Mouse (Mus musculus) heart, embryonic 15.5 days (tissue): ENCODE results near the gene Ascc2. TPM values are rescaled to one million over a fixed set of nuclear protein-coding genes. Genes with fewer than 3 reads are reported as not detected.

ENCODE experiments used
- ATAC-seq: fragments of 200-750 bp; cut with Nextera tagmentation; replicated peaks from 2 replicates; pipeline ENCODE4 v1.8.0; 2017; ENCODE audit warnings: low read depth, moderate TSS enrichment; ENCODE audit not compliant: insufficient number of reproducible peaks, insufficient read depth, low FRiP score
- H3K27ac ChIP-seq: fragments of 300-500 bp; sonication (generic); 2 replicates; pipeline ENCODE4 v1.5.1; 2015; ENCODE audit warnings: mild to moderate bottlenecking, inconsistent platforms
- H3K27me3 ChIP-seq: fragments of 300-500 bp; sonication (generic); 2 replicates; pipeline ENCODE4 v1.6.1; 2015; ENCODE audit warnings: inconsistent platforms
- H3K36me3 ChIP-seq: fragments of 300-500 bp; sonication (generic); 2 replicates; pipeline ENCODE4 v1.6.1; 2015; ENCODE audit warnings: mild to moderate bottlenecking, inconsistent platforms
- H3K4me1 ChIP-seq: fragments of 300-500 bp; sonication (generic); replicated peaks from 2 replicates; pipeline ENCODE4 v1.6.1; 2015; ENCODE audit warnings: inconsistent platforms
- H3K4me2 ChIP-seq: fragments of 300-500 bp; sonication (generic); 2 replicates; pipeline ENCODE4 v1.6.1; 2015; ENCODE audit warnings: inconsistent platforms, mild to moderate bottlenecking, moderate library complexity
- H3K4me3 ChIP-seq: fragments of 300-500 bp; sonication (generic); 2 replicates; pipeline ENCODE4 v1.5.1; 2015; ENCODE audit warnings: mild to moderate bottlenecking, inconsistent platforms
- H3K9ac ChIP-seq: fragments of 300-500 bp; sonication (generic); 2 replicates; pipeline ENCODE4 v1.6.1; 2015; ENCODE audit warnings: mild to moderate bottlenecking, inconsistent platforms
- H3K9me3 ChIP-seq: fragments of 300-500 bp; sonication (generic); replicated peaks from 2 replicates; pipeline ENCODE4 v1.6.1; 2016; ENCODE audit warnings: inconsistent platforms
- WGBS: fragments of 180-500 bp; shearing (Covaris S2); methylation state at CpG from one replicate; pipeline ENCODE4 v1.1.7; 2015; ENCODE audit warnings: mixed read lengths; 5-methylcytosine and 5-hydroxymethylcytosine counted together
- polyA plus RNA-seq: library from polyadenylated mRNA; unstranded; fragments of >200 nt; fragmentation: Nextera tagmentation; extraction: Ambion mirVana; gene quantifications from 2 replicates; pipeline ENCODE4 v1.2.1, GENCODE M21; 2015

The Ascc2 gene
- polyA plus RNA-seq, 1 experiment from 2014 or later, result 17.7 TPM

- ATAC-seq, result no peak
- Histone ChIP-seq H3K36me3 (peaks cover 26% of the 10 kb centered on the region), H3K27me3 (no peaks in the 10 kb centered on the region), H3K9ac (no peak overlapping the region), H3K27ac (no peak overlapping the region), H3K4me1 (0 out of 2 replicates have a peak, but pooled peaks cover 2% of the 10 kb centered on the region), H3K4me3 (no peak overlapping the region), H3K9me3 (no peaks in the 10 kb centered on the region), H3K4me2 (no peak overlapping the region)
- 45% methylated on average over 4 of the region's 4 CpGs for WGBS
Measured at GRCm38 (mm10) chr11:4685071-4685470, 47.5 kb downstream of the Ascc2 start.

DNA sequence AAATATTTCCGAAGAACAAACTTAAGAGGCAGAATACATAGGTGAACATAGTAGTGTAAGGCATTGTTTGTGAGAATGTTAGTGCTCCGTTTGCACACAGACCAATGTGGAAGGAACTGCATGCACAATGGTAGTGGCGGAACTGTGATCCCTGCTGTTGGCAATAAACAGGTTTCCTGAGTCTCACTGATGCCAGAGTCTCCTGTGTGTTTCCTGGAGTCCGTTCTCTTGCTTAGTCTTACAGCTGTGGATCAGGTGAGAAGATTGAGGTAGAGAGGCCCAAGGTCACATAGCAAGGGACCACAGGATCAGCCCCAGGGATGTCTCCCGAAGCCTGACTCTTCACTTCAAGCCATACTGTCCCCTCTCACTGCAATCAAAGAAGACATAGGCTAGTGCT lies 48.0 kb downstream of the Ascc2 start:
- no peaks in the 10 kb centered on the region for H3K9me3 ChIP-seq
- H3K27ac ChIP-seq, result no peak overlapping the region
- H3K27me3 ChIP-seq, result no peaks in the 10 kb centered on the region
- H3K9ac ChIP-seq, result no peak overlapping the region
- ATAC-seq, result no peak
- no peak overlapping the region for H3K4me3 ChIP-seq
- WGBS, result 78% methylated on average over 5 of the region's 5 CpGs
- H3K36me3 ChIP-seq, result peaks cover 23% of the 10 kb centered on the region
- no peak overlapping the region for H3K4me2 ChIP-seq
- 0 out of 2 replicates have a peak, but pooled peaks cover 2% of the 10 kb centered on the region for H3K4me1 ChIP-seq

DNA sequence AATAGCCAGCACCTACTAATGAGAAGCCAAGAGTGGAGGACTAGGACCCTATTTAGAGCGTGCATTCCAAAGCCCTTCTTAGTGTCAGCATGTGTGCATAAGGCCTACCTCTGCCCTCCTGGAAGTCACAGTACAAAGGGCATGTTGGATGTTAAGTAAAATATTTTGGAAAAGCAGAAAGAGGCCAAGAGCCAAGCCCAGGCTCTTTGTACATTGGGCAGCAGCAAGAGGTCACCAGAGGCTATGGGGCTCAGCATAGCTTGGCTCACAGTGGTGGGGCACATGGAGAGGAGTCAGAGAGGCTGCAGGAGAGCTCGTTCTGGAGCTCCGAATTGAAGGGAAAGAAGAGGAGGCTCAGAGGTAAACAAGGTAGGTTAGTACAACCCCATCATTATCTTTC lies 49.5 kb downstream of the Ascc2 start:
- Histone ChIP-seq H3K4me1 (peaks cover 2% of the 10 kb centered on the region; the same call in 1 of the 2 replicates), H3K4me2 (no peak overlapping the region), H3K27ac (no peak overlapping the region), H3K27me3 (no peaks in the 10 kb centered on the region), H3K9ac (no peak overlapping the region), H3K4me3 (no peak overlapping the region), H3K9me3 (no peaks in the 10 kb centered on the region), H3K36me3 (peaks cover 13% of the 10 kb centered on the region; the same call in 1 of the 2 replicates)
- WGBS, result 75% methylated on average over 3 of the region's 3 CpGs
- ATAC-seq, result no peak

GRCm38 (mm10) chr11:4687874-4688273 lies 50.3 kb downstream of the Ascc2 start:
- no peak overlapping the region for H3K4me3 ChIP-seq
- no peak for ATAC-seq

DNA sequence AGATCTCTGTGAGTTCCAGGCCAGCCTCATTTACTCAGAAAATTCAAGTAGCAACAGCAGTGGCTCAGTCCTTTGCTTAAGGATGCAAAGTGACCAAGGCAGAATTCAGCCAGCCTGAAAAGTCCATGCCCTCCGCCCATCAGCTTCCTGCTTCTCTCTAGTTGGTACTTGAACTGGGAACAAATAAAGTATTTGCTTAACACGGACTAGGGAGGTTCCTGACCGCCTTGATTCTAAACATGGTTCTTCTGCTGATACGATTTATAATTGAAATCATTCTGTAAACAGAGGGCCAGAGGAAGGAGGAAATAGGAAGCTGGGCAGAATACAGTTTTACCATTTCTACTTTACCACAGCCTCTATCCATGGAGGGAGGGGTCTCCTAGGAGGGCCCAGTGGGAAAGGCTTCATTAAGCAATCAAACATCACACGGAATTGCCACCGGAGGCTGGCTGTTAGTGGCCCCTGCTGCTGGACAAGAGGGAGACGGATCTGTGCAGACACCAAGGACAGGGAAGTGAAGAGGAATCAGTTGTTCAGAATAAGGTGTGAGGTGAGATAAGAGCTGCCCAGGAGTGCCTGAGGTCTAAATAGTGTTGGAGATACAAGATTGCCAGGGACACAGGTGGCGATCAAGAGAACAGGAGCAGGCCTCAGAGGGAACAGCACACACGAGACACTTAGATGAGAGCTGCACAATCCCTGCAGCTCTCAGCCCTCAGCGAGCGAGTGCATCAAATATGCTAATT lies 51.3 kb downstream of the Ascc2 start:
- H3K4me2 ChIP-seq, result no peak overlapping the region
- no peak overlapping the region for H3K27ac ChIP-seq
- no peaks in the 10 kb centered on the region for H3K36me3 ChIP-seq
- no peaks in the 10 kb centered on the region for H3K27me3 ChIP-seq
- no peaks in the 10 kb centered on the region for H3K9me3 ChIP-seq
- H3K9ac ChIP-seq, result no peak overlapping the region
- H3K4me1 ChIP-seq, result peaks cover 2% of the 10 kb centered on the region; the same call in 1 of the 2 replicates
- 55% methylated on average over 11 of the region's 11 CpGs for WGBS
- no peak overlapping the region for H3K4me3 ChIP-seq
- ATAC-seq, result no peak

More at GRCm38 (mm10) chr11:4687874-4688273, 50.3 kb downstream of the Ascc2 start:
- Histone ChIP-seq H3K27me3 (no peaks in the 10 kb centered on the region), H3K9ac (no peak overlapping the region), H3K36me3 (peaks cover 6% of the 10 kb centered on the region; the same call in 1 of the 2 replicates), H3K4me1 (peaks cover 2% of the 10 kb centered on the region; the same call in 1 of the 2 replicates), H3K27ac (no peak overlapping the region), H3K4me2 (no peak overlapping the region), H3K9me3 (no peaks in the 10 kb centered on the region)
- 44% methylated on average over 3 of the region's 3 CpGs for WGBS

- H3K4me3 ChIP-seq, result no peak overlapping the region
- H3K27me3 ChIP-seq, result no peaks in the 10 kb centered on the region
- no peak overlapping the region for H3K27ac ChIP-seq
- 80% methylated on average over 7 of the region's 7 CpGs for WGBS
- H3K9me3 ChIP-seq, result no peaks in the 10 kb centered on the region
- no peaks in the 10 kb centered on the region for H3K36me3 ChIP-seq
- H3K4me2 ChIP-seq, result no peak overlapping the region
- ATAC-seq, result no peak
- H3K9ac ChIP-seq, result no peak overlapping the region
- H3K4me1 ChIP-seq, result no peaks in the 10 kb centered on the region; the same call in 1 of the 2 replicates
Measured at GRCm38 (mm10) chr11:4690353-4690752, 52.8 kb downstream of the Ascc2 start.

- Histone ChIP-seq H3K4me2 (no peak overlapping the region), H3K36me3 (no peaks in the 10 kb centered on the region), H3K4me1 (no peaks in the 10 kb centered on the region; the same call in 1 of the 2 replicates), H3K9me3 (no peaks in the 10 kb centered on the region), H3K9ac (no peak overlapping the region), H3K27me3 (no peaks in the 10 kb centered on the region), H3K27ac (no peak overlapping the region), H3K4me3 (no peak overlapping the region)
- no peak for ATAC-seq
- 53% methylated on average over 10 of the region's 10 CpGs for WGBS
Measured at GRCm38 (mm10) chr11:4691213-4691612, 53.7 kb downstream of the Ascc2 start.

DNA sequence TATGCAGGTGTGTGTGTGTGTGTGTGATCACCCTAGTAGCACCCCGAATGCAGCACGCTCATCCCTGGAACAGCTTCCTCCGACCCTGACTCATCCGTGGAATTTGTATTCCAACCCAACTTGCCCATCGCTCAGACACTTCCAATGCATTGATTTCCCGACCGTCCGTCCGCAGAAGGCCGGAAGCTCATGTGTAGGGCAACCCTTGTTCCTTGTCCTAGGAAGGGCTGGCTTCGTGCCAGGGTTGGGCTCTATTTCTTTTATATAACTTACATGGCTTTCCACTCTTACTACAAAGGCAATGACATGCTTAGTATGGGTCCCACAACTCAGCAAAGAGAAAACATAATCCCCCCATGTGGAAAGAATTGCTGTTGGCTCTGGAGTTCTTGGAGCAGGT lies 54.6 kb downstream of the Ascc2 start:
- H3K27me3 ChIP-seq, result no peaks in the 10 kb centered on the region
- H3K27ac ChIP-seq, result no peak overlapping the region
- no peak overlapping the region for H3K4me3 ChIP-seq
- no peaks in the 10 kb centered on the region for H3K36me3 ChIP-seq
- WGBS, result 90% methylated on average over 11 of the region's 11 CpGs
- H3K4me2 ChIP-seq, result no peak overlapping the region
- H3K9me3 ChIP-seq, result no peaks in the 10 kb centered on the region
- H3K9ac ChIP-seq, result no peak overlapping the region
- ATAC-seq, result no peak
- H3K4me1 ChIP-seq, result peaks cover under 1% of the 10 kb centered on the region

DNA sequence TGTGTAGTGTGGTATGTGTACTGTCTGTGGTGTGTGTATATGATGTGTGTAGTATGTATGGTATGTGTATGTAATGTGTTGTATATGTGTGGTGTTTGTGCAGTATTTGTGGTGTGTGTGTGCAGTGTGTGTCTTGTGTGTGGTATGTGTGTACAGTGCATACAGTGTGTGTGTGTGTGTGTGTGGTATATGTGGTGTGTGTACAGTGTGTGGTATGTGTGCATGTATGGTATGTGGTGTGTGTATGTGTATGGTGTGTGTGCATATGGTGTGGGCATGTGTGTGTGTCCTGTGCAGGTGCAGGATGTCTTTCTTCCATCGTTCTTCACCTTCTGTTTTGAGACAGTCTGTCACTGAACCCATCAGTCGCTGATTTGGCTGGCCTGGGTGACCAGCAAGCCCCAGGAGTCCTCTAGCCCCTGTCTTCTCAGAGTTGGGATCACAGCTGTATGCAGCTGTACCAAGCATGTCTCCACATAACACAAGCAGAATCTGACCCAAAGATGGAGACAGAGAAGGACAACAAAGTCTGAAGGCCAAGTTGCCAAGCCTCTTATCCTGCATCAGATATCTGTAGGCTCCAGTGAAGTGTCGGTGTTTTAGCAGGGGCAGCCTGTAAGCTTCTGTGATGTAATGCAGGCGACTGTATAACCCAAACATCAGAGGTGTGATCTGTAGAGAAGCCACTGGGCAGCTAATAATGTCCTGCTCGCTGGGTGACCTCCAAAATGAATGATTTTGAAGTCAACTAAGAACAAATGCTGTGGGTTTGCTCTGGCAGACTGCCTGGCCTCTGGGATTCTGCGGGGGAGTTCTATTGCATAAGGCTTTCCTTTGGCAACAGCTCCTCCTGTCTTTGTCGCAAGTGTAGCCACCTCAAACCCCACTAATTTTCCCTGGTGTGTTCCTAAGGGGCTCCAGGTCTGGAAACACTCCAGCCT lies 59.8 kb downstream of the Ascc2 start:
- Histone ChIP-seq H3K4me3 (no peak overlapping the region), H3K9me3 (no peaks in the 10 kb centered on the region), H3K27me3 (no peaks in the 10 kb centered on the region), H3K36me3 (peaks cover 18% of the 10 kb centered on the region), H3K27ac (no peak overlapping the region), H3K9ac (no peak overlapping the region), H3K4me1 (peaks cover 6% of the 10 kb centered on the region), H3K4me2 (no peak overlapping the region)
- peak; percentile 29; the same call in 1 of the 2 replicates for ATAC-seq
- WGBS, result 27% methylated on average over 7 of the region's 7 CpGs

DNA sequence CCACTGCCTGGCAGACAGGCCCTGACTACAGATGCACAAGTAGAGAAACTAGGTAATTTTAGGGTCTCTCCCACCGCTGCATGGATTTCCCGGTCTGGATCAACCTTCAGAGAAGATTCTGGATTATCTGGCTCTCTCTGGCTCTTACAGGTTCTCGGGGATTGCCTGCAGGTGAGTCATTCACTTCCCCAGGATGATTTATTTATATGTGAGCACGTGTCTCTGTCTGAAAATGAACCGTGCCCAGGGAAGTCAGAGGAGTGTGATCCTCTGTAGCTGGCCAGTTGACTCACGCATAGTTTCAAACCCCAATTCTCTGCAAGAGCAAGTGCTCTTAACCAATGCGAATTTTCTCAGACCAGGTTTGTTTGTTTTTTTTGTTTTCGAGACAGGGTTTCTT lies 63.2 kb downstream of the Ascc2 start:
- Histone ChIP-seq H3K9ac (no peak overlapping the region), H3K27me3 (no peaks in the 10 kb centered on the region), H3K36me3 (peaks cover 24% of the 10 kb centered on the region), H3K4me2 (no peak overlapping the region), H3K27ac (no peak overlapping the region), H3K4me1 (peaks cover 24% of the 10 kb centered on the region), H3K9me3 (no peaks in the 10 kb centered on the region), H3K4me3 (no peak overlapping the region)
- WGBS, result 75% methylated on average over 8 of the region's 8 CpGs
- no peak for ATAC-seq

DNA sequence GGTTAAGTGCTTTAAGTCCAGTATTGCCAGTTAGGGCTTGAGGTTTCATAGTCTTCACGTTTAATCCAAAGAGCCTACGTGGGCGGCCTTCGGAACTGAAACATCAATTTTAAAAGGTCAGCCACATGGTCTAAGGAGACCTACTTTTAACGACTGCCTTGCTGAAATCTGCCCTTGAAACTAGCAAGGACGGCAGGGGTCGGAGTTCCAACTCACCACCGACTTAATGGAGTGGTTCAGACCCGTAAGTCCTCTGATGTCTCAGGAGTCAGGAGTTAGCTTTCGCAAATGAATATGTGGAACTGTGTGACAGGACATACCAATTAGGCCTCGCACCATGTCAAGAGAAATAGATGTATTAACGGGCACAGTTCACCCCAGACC lies 66.1 kb downstream of the Ascc2 start:
- 0 out of 2 replicates have a peak, but pooled peaks have one; percentile 2 for ATAC-seq

More for the DNA sequence above, 66.1 kb downstream of the Ascc2 start:
- Histone ChIP-seq H3K27me3 (no peaks in the 10 kb centered on the region), H3K4me2 (peak overlapping the region; percentile 81), H3K4me1 (peaks cover 19% of the 10 kb centered on the region), H3K27ac (peak overlapping the region; percentile 91), H3K36me3 (peaks cover 24% of the 10 kb centered on the region), H3K9ac (peak overlapping the region; percentile 91), H3K9me3 (no peaks in the 10 kb centered on the region), H3K4me3 (peak overlapping the region; percentile 79)
- WGBS, result 4% methylated on average over 12 of the region's 12 CpGs
